Mouse (Mus musculus) 3134 (cell line): ENCODE results near the gene Taf3.

Source experiments
- DNase-seq: peaks from one replicate; pipeline ENCODE4 v3.0.0-alpha.2; 2011; ENCODE audit warnings: low spot score; ENCODE audit not compliant: insufficient read length; ENCODE audit errors: extremely low read depth

Taf3 gene

GRCm38 (mm10) chr2:9893272-9893953 is 155.0 kb downstream of the Taf3 start:
- DNase-seq = no peak

DNA sequence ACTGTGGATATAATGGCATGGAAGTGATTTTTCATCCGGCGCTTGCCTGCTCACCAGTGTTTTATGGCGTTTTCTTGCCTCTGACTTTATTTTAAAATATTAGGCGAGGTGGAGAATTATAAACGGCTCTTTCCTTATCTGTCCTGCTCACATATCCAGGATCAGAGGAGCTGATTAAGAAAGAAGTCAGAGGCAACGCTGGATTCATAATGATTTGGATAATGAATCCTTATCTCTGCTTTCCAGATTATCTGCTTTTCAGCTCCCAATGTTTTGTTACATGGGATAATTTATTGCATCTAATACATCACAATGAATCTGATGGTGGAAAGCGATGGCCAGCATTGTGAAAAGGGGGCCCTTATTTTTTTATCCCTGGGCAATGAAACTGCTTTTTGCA is 155.9 kb downstream of the Taf3 start:
- no peak for DNase-seq

DNA sequence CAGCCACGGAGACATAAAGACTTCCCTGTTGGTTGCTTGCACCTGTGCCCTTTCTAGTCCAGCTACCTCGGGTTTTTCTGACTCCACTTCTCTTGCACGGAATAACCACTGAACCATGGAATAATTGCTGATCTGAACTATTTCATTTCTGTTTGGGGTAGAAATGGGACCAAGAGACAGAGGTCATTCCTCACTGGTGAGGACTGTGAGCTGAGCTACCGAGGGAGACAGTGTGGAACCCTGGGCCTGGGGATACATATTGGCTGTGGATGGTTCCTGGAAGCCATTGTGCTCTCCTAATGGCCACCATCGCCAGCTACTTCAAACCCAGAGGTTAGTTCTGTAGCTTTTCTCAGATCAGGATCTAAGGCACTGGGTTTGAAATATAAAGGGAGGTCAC is 157.5 kb downstream of the Taf3 start:
- no peak for DNase-seq

GRCm38 (mm10) chr2:9890251-9890650 is 158.1 kb downstream of the Taf3 start:
- no peak for DNase-seq

GRCm38 (mm10) chr2:9889651-9890183 is 158.7 kb downstream of the Taf3 start, which contains the start of gene Gata3:
Gene Gata3 (minus strand): TSS chr2:9890034.
- no peak for DNase-seq

DNA sequence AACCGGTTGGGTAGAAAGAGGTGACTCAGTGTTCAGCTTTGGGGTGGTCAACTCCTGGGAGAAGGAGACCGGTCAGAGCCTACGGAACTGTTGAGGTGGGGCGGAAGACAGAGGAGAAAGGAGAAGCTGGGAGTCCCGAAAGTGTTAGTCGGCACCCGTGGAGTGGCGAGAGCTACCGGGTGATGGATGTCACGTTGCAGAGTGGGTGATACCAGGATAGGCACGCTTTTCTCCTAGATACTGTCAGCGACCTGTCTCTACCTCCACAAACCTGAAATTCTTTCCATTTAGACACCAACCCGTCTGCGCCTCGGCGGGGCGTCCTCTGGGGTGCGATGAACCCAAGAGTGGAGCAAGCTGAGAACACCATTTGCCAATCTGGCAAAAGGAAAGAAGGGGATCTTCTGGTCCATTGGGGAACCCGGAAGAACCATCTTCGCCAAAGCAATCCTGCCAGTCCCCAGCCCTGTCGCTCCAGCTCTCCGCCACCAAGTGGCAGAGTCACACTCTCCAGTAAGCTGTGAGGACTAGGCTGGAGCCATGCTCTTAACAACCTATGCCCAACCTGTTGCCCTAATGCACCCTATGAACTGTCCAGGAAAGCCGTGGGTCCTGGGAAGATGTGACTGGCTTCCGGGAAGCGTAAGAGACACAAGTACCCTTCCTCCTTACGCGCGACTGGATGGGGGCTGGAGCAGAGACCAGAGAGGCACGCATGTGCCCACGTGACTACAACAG is 159.3 kb downstream of the Taf3 start, which contains the start of gene 9230102O04Rik:
9230102O04Rik (minus strand) TSS at position 628 of the 738 bp plus-strand sequence.
- no peak for DNase-seq

DNA sequence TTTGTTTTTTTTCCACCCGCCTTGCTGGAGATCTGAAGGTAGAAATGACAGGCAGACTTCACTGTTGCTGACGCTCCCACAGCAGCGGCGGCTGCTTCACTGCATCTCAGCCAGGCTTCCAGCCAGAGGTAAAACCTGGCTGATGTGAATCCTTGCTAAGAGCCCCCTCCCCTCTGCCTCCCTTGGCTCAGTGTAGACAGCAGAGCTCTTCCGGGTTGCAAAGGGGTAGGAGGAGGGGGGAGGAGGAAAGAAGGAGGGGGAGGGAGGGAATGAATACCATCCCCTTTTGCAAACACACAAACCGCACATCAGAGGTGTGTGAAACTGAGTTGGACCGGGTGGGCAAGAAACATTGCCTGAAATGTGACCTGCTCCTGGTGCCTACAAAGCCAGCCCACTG is 160.8 kb downstream of the Taf3 start:
- DNase-seq = no peak

DNA sequence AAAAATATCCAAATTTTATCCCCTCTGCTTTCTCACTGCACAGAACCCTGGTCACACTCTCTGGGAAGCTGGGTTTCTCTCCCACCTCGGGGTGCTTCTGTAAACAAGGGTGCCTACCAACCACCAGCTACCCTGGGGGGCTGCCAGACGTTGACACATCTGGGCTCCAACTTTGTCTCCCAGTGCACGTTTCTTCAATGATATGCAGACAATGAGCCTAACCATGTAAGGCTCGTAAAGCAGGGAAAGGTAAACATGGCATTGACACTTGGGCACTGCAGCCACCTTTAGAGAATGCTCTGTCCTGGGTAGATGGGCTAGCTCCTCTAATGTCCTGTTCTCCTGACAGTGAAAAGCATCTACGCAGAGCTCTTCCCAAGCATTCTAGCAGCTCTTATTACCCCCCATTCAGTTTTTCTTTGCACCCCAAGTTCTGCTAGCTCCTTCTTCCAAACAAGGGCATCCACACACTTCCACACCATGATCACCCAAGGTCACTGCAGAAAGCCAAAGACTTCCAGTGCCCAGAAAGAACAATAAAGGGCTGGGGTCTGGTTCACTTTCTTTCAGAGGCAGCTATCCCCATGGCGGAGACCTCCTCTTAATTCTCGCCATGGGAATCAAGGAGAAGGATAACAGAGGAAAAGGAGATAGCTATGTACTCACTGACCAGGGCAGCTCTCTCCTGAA is 161.3 kb downstream of the Taf3 start:
- no peak for DNase-seq

DNA sequence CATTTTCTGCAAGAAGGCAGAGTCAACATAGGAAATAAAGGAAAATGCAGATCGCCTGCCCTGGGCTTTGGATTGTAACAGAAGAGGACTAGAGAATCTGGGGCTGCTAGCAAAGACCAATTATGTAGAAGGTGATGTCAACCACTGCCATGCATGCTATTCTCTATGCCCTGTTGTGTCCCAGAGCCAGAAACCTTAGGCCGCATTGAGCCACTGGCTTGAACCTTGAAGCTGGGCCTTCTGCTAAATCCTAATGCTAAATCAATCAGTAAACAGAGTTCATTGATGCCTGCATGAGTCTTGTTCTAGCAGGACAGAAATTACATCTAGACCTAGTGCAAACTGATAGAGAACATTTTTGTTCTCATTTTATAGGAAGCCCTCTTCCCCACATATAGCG is 162.4 kb downstream of the Taf3 start:
- no peak for DNase-seq

DNA sequence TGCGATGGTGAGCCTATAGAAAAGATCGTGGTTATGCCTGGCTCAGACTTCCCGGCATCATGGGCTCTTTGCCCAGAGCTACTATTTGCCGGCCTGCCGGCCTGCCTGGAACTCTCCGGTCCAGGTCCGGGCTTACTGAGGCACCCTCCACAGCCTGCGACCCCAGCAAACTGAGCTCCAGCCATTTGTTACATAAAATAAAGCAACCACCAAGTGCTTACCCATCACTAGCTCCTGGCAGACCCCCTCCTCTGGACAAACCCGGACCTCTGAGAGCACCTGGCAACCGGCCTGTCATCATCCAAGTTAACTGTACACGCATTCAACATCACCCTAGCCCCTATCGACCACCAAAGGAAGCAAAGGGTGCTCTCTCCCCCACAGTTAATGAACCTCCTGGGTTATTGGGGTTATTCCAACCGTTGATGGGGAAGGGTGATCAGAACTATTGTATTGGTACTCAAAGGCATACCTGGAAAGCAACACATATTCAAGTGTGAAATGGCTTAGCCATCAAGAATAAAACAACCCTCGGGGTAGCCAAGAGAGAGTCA is 163.1 kb downstream of the Taf3 start:
- DNase-seq = no peak

GRCm38 (mm10) chr2:9884533-9885216 is 163.7 kb downstream of the Taf3 start:
- no peak for DNase-seq

- no peak for DNase-seq
These were observed 164.4 kb downstream of the Taf3 start for GRCm38 (mm10) chr2:9883803-9884532.

GRCm38 (mm10) chr2:9882926-9883802 is 165.2 kb downstream of the Taf3 start:
- DNase-seq = peak; percentile 65

- peak; percentile 79 for DNase-seq
These were observed 165.9 kb downstream of the Taf3 start for GRCm38 (mm10) chr2:9882371-9882925.

GRCm38 (mm10) chr2:9881611-9882023 is 166.8 kb downstream of the Taf3 start:
- peak; percentile 80 for DNase-seq

DNA sequence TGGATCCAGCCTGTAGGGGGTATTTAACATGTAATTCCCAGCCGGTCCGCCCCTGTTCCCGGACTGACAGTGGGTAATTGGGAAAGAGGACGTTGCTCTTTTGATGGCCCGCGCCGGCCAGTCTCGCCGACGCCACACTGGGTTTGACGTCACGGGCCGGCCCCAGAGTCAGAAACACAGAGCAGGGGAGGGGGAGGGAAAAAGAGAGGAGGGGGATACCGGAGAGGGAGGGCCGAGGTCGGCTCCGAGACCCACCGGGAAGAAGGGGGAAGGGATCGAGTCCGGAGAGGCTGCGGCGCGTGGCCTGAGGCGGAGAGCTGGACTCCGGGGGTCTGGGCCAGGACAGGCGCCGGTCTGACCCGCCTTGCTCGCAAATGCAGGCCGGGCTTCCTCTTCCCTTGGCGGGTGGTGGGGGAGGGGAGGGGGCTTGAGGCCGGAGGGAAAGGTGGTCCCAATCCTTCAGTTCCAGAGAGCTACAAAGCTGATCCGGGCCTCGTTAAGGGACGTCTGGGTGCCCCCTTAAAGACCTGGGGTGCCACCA is 167.3 kb downstream of the Taf3 start, which contains the start of gene 4930412O13Rik:
4930412O13Rik (plus strand) TSS at position 202 of the 541 bp plus-strand sequence.
- peak; percentile 83 for DNase-seq

GRCm38 (mm10) chr2:9880271-9880670 is 168.1 kb downstream of the Taf3 start:
- no peak for DNase-seq

GRCm38 (mm10) chr2:9879493-9879892 is 168.9 kb downstream of the Taf3 start:
- DNase-seq = peak; percentile 97
